8 mouse cellular contexts compared by ENCODE assay signal in the genomic region with DNA sequence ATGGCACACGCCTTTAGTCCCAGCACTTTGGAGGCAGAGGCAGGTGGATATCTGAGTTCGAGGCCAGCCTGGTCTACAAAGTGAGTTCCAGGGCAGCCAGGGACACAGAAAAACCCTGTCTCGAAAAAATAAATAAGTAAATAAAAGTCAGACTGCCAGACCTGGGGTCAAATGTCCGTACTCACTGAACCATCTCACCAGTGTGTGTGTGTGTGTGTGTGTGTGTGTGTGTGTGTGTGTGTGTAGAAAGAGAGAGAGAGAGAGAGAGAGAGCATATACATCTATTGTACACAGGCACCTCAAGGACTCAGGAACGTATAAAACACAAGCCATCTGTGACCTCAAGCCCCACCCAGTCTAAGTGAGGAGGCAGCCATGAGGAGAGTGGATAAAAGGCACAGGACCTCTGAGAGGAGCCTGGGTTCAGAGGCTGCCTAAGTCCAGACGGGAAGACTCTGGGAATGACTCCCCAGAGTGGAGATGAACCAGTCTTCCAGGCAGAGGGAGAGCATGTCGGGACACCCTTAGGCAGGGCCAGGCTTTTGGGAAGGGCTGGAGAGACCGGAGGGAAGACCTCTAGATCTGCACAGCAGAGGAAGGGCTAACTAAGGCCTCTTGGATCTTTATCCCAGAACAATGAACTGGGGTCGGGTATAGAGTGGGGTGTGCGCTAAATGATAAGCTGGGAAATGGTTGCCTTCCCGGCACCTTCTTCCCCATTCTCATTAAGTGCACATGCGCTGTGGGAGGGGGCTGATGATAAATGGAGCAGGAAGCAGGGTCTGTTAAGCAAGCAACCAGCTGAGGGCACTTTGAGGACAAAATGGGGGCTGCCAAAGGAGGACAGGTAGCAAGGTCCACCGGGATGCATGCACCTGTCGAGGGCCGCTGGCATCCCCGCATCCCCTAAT. TPM values are rescaled to one million over a fixed set of nuclear protein-coding genes. Genes with fewer than 3 reads are reported as not detected.
DNase-seq lines count a peak whose midpoint lies in the region; ATAC-seq and TF ChIP-seq lines count a peak whose summit lies in the region.

No protein-coding gene starts in this region.

- H3K36me3 ChIP-seq in megakaryocyte, embryonic 14.5 days (replicated peaks; ENCODE audit: low read length), result peaks cover 3% of the 10 kb centered on the region
- no peaks in the 10 kb centered on the region for H3K36me3 ChIP-seq in hindbrain, embryonic 14.5 days (replicated peaks; ENCODE audit: control insufficient read depth, insufficient read depth)
- no peaks in the 10 kb centered on the region for H3K36me3 ChIP-seq in limb, embryonic 13.5 days
- no peaks in the 10 kb centered on the region for H3K36me3 ChIP-seq in stomach, embryonic 16.5 days (ENCODE audit: control insufficient read depth, insufficient read depth, low read length)

- no peaks in the 10 kb centered on the region for H3K27me3 ChIP-seq in megakaryocyte, embryonic 14.5 days (replicated peaks)
- H3K27me3 ChIP-seq in hindbrain, embryonic 14.5 days (ENCODE audit: control insufficient read depth, insufficient read depth, low read length), result no peaks in the 10 kb centered on the region
- no peaks in the 10 kb centered on the region for H3K27me3 ChIP-seq in limb, embryonic 13.5 days
- H3K27me3 ChIP-seq in stomach, embryonic 16.5 days (ENCODE audit: control insufficient read depth, insufficient read depth, low read length), result no peaks in the 10 kb centered on the region
- H3K27me3 ChIP-seq in cerebellum, adult 2 months (ENCODE audit: control insufficient read depth, insufficient read depth, low read length), result no peaks in the 10 kb centered on the region

- TF ChIP-seq CTCF in cerebellum, adult 2 months (IDR thresholded peaks at IDR 0.05; ENCODE audit: borderline replicate concordance, insufficient read depth, low read depth, low read length), result no peak

- peak overlapping the region; percentile 54 for H3K9ac ChIP-seq in hindbrain, embryonic 14.5 days
- peak overlapping the region; percentile 45 for H3K9ac ChIP-seq in limb, embryonic 13.5 days
- H3K9ac ChIP-seq in stomach, embryonic 16.5 days (ENCODE audit: low read length), result peak overlapping the region; percentile 50

- no peak for ATAC-seq in megakaryocyte, adult 5-6 weeks (ENCODE audit: poor library complexity, severe bottlenecking)
- ATAC-seq in hindbrain, embryonic 14.5 days (ENCODE audit: low FRiP score), result peak; percentile 61
- no peak; the same call in 1 of the 2 replicates for ATAC-seq in limb, embryonic 13.5 days (ENCODE audit: low FRiP score, low read depth)
- ATAC-seq in stomach, embryonic 16.5 days (ENCODE audit: insufficient read depth, low FRiP score), result peak; percentile 10; the same call in 1 of the 2 replicates

- H3K9me3 ChIP-seq in megakaryocyte, embryonic 14.5 days, result no peaks in the 10 kb centered on the region
- H3K9me3 ChIP-seq in hindbrain, embryonic 14.5 days (ENCODE audit: control insufficient read depth, low read length), result no peaks in the 10 kb centered on the region
- H3K9me3 ChIP-seq in limb, embryonic 13.5 days, result no peaks in the 10 kb centered on the region
- no peaks in the 10 kb centered on the region for H3K9me3 ChIP-seq in stomach, embryonic 16.5 days (replicated peaks; ENCODE audit: control insufficient read depth, low read length)

- peak overlapping the region; percentile 89 for H3K4me3 ChIP-seq in megakaryocyte, embryonic 14.5 days (replicated peaks)
- peak overlapping the region; percentile 10; the same call in 1 of the 2 replicates for H3K4me3 ChIP-seq in hindbrain, embryonic 14.5 days (replicated peaks; ENCODE audit: low read length)
- H3K4me3 ChIP-seq in limb, embryonic 13.5 days, result peak overlapping the region; percentile 27
- peak overlapping the region; percentile 33; the same call in 1 of the 2 replicates for H3K4me3 ChIP-seq in stomach, embryonic 16.5 days (replicated peaks; ENCODE audit: low read length)
- H3K4me3 ChIP-seq in cerebellum, adult 2 months (replicated peaks; ENCODE audit: insufficient read depth, low read depth, low read length), result no peak overlapping the region

- peaks cover 52% of the 10 kb centered on the region for H3K4me1 ChIP-seq in megakaryocyte, embryonic 14.5 days
- H3K4me1 ChIP-seq in hindbrain, embryonic 14.5 days (replicated peaks; ENCODE audit: control insufficient read depth, insufficient read depth, low read length), result peaks cover 13% of the 10 kb centered on the region
- peaks cover 17% of the 10 kb centered on the region for H3K4me1 ChIP-seq in limb, embryonic 13.5 days
- H3K4me1 ChIP-seq in stomach, embryonic 16.5 days (ENCODE audit: control insufficient read depth, insufficient read depth, low read length), result peaks cover 12% of the 10 kb centered on the region
- no peaks in the 10 kb centered on the region for H3K4me1 ChIP-seq in cerebellum, adult 2 months (ENCODE audit: control insufficient read depth, insufficient read depth, low read length)

- WGBS in hindbrain, embryonic 14.5 days, result 30% methylated on average over 16 of the region's 16 CpGs
- 33% methylated on average over 16 of the region's 16 CpGs for WGBS in limb, embryonic 13.5 days
- 24% methylated on average over 16 of the region's 16 CpGs for WGBS in stomach, embryonic 16.5 days
- WGBS in cerebellum, adult 2 months, result 49% methylated on average over 16 of the region's 16 CpGs

- no peak for TF ChIP-seq POLR2A in cerebellum, adult 2 months (IDR thresholded peaks at IDR 0.05; ENCODE audit: borderline replicate concordance, insufficient read depth, low read length)

- H3K27ac ChIP-seq in hindbrain, embryonic 14.5 days, result peak overlapping the region; percentile 92
- H3K27ac ChIP-seq in limb, embryonic 13.5 days, result no peak overlapping the region
- peak overlapping the region; percentile 49 for H3K27ac ChIP-seq in stomach, embryonic 16.5 days (ENCODE audit: low read length)
- no peak overlapping the region for H3K27ac ChIP-seq in cerebellum, adult 2 months (ENCODE audit: insufficient read depth, low read length)

- DNase-seq in hindbrain, embryonic 14.5 days (ENCODE audit: low spot score), result peak; percentile 66
- no peak for DNase-seq in T-cell, adult 2 months (ENCODE audit: low spot score)
- no peak for DNase-seq in cerebellum, adult 2 months
- no peak for DNase-seq in adrenal gland, adult 2 months

- H3K4me2 ChIP-seq in hindbrain, embryonic 14.5 days (replicated peaks), result peak overlapping the region; percentile 59
- peak overlapping the region; percentile 57 for H3K4me2 ChIP-seq in limb, embryonic 13.5 days (replicated peaks)
- peak overlapping the region; percentile 47 for H3K4me2 ChIP-seq in stomach, embryonic 16.5 days (ENCODE audit: low read depth, low read length)

RNA-seq across cellular contexts. Expression of gene Plcg2, which starts 28.4 kb away (rescaled TPM):
- 36.0 and 76.6 TPM in 2 replicates for polyA plus RNA-seq in megakaryocyte, embryonic 14.5 days (2012; ENCODE audit: insufficient read depth, low replicate concordance)
- 104 and 105 TPM in 2 replicates for total RNA-seq in megakaryocyte, adult 5-6 weeks (2015)
- total RNA-seq in megakaryocyte, adult 5-6 weeks (2017), result 164 and 180 TPM in 2 replicates
- 1.2 TPM in 2 replicates for polyA plus RNA-seq in hindbrain, embryonic 14.5 days (2014; fragmentation: Nextera tagmentation; extraction: Ambion mirVana)
- 2.4 and 3.5 TPM in 2 replicates for polyA plus RNA-seq in limb, embryonic 13.5 days (2015; fragmentation: Nextera tagmentation; extraction: Ambion mirVana)
- polyA plus RNA-seq in stomach, embryonic 16.5 days (2015; fragmentation: Nextera tagmentation; extraction: Ambion mirVana), result 4.6 and 5.2 TPM in 2 replicates
- polyA plus RNA-seq in cerebellum, adult 2 months (2012; rRNA removed), result 2.1 and 2.4 TPM in 2 replicates
- total RNA-seq in adrenal gland, adult 2 months (2021), result 1 to 10 TPM; 6.1 to 7.0 TPM
- polyA plus RNA-seq in adrenal gland, adult 2 months (2012; rRNA removed), result 3.1 and 4.3 TPM in 2 replicates

Comparison
In these comparisons a context has a peak if more than half of its experiments do, and no peak if none do; other contexts are left out.
1. ATAC-seq: peak in hindbrain, embryonic 14.5 days (single experiment) and stomach, embryonic 16.5 days (single experiment); none in megakaryocyte, adult 5-6 weeks (single experiment) and limb, embryonic 13.5 days (single experiment).
2. H3K27ac ChIP-seq: peak in hindbrain, embryonic 14.5 days (single experiment) and stomach, embryonic 16.5 days (single experiment); none in limb, embryonic 13.5 days (single experiment) and cerebellum, adult 2 months (single experiment).
3. Peak in every context shown above with its lines, with median percentiles within 50 percentile points of each other: H3K4me2 ChIP-seq and H3K9ac ChIP-seq.